Mouse (Mus musculus): ENCODE results near the gene Vmn2r59.
"Not testable (repeated sequence)": the region's sequence is repeated elsewhere in the genome, so short reads cannot be mapped to it uniquely, and the experiment has no call there.

Vmn2r59 gene

DNA sequence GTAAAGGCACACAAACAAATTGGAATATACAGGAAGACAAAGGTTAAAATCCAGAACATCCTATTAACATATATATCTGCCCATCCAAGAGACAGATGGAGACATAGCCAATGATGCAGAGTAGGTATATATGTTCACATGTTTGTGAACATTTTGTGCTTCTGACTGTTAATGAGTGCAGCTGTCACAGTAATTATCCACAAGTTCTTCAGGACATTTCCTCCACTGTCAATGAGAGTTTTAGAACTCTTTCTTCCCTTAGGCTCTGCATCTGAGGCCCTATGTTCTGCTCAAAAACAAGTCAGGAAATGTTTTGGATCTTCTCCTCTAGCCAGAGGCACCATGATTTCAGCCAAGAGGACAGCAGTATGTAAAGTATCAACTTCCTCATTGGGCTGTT, at the start of gene Vmn2r59:
Gene Vmn2r59 (minus strand): TSS at position 101 of the 400 bp plus-strand sequence.
- DNase-seq: no peak

DNA sequence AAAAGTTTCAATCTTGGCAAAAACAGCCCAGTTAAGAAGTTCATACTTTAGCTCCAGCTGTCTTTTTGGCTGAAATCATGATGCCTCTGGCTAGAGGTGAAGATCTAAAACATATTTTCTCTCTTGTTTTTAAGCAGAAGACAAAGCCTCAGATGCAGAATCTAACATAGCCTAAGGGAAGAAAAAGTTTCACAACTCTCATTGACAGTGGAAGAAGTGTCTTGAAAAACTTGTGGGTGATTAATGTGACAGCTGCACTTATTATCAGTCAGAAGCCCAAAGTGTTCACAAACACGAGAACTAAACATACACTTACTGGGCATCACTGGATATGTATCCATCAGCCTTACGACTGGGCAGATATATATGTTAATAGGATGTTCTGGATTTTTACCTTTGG, 48.6 kb upstream of the Vmn2r59 start, which contains the start of gene Vmn2r60:
Gene Vmn2r60 (plus strand): TSS at position 301 of the 400 bp plus-strand sequence.
- DNase-seq: no peak

DNA sequence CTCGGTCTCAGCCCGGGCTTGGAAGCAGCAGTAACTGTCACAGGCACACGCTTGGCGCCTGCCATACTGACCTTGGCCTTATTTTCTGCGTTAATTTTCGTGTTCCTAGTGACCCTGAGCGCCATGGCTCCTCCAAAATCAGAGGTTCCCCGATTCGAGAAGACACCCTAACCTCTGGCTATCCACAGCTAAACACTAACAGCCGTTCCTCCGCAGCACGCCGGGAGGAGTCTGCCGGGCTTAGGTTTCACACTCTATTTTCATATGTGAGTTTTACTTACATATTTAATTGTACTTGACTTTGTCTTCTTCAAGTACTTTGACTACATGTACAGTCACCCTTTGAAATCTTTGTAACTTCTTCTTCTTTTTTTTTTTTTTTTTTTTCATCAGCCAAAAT, 48.2 kb upstream of the Vmn2r59 start:
- DNase-seq: not testable (repeated sequence)

All from lung, postnatal 36 days (tissue).